Mouse (Mus musculus): ENCODE results near the gene Fam205c. TPM values are rescaled to one million over a fixed set of nuclear protein-coding genes. Genes with fewer than 3 reads are reported as not detected.
"Not testable (repeated sequence)": the region's sequence is repeated elsewhere in the genome, so short reads cannot be mapped to it uniquely, and the experiment has no call there.

The Fam205c gene
- polyA plus RNA-seq, 1 experiment from 2014 or later, result 0.42 TPM

DNA sequence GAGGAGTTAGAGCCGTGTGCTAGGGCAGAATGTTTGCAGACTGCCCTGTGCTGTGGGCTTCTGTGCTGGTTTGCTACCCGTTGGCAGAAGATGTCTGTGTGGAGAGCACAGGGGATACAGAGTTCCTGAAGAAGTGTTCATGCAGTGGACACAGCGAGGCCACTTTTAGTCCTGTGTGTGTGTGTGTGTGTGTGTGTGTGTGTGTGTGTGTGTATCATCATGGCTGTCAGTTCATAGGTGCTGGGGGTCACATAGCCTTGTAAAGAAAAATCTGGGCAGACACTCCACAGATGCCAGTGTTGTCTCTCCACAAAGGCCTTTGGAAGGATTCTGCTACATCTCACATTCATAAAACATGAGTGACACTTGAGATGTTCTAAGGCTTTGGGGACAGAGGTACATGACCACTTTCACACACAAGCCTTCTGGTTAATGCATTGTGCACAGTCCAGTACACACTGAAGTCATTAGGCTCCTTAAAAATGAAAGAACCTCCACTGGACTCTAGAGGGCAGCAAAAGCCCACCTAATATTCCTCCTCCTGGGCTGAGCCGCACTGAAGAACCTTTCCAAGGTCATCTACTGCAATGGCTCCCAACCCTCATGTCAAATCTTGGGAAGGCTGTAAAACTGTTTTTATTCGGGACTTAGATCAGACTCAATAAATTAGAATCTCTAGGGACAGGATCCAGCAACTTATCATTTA, 2.7 kb upstream of the Fam205c start:
- Histone ChIP-seq H3K9me3 (no peaks in the 10 kb centered on the region), H3K36me3 (no peaks in the 10 kb centered on the region), H3K27ac (no peak overlapping the region), H3K4me3 (replicated peaks) (no peak overlapping the region), H3K9ac (no peak overlapping the region), H3K27me3 (replicated peaks) (no peaks in the 10 kb centered on the region), H3K4me1 (no peaks in the 10 kb centered on the region), H3K4me2 (no peak overlapping the region)
- ATAC-seq (ENCODE audit: insufficient read depth, low FRiP score, low read depth), result peak; percentile 83; the same call in 1 of the 2 replicates
- 36% methylated on average over 5 of the region's 5 CpGs for WGBS

GRCm38 (mm10) chr4:42872746-42873435, 1.1 kb downstream of the Fam205c start:
- H3K4me3 ChIP-seq (replicated peaks), result no peak overlapping the region
- H3K9me3 ChIP-seq, result no peaks in the 10 kb centered on the region
- no peak overlapping the region for H3K27ac ChIP-seq
- ATAC-seq (ENCODE audit: insufficient read depth, low FRiP score, low read depth), result no peak
- no peak overlapping the region for H3K9ac ChIP-seq
- H3K4me2 ChIP-seq, result no peak overlapping the region
- H3K4me1 ChIP-seq, result no peaks in the 10 kb centered on the region
- H3K36me3 ChIP-seq, result no peaks in the 10 kb centered on the region
- H3K27me3 ChIP-seq (replicated peaks), result no peaks in the 10 kb centered on the region
- WGBS, result 67% methylated on average over 16 of the region's 16 CpGs

GRCm38 (mm10) chr4:42872151-42872550, 1.9 kb downstream of the Fam205c start:
- 92% methylated on average over 7 of the region's 7 CpGs for WGBS
- Histone ChIP-seq H3K27me3 (replicated peaks) (no peaks in the 10 kb centered on the region), H3K4me3 (replicated peaks) (no peak overlapping the region)

DNA sequence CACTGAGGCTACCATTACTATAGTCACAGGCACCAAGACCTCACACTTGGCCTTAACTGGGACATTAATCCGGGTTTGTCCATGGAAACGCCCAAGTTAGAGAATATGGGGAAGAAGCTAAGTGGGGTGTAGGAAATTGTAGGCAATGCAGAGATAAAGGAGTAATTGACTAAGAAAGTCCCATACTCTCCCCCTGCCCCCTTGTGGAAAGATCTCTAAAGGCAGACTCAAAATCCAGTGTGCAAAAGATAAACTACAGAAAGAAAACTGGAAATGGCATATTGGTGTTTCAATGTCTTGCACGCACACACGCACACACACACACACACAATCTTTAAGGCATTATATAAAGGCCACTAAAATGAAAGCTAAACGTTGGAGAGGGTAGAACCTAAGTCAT, 3.3 kb downstream of the Fam205c start:
- no peaks in the 10 kb centered on the region for H3K36me3 ChIP-seq
- H3K4me3 ChIP-seq (replicated peaks), result no peak overlapping the region
- WGBS, result 77% methylated on average over 5 of the region's 5 CpGs
- H3K4me2 ChIP-seq, result no peak overlapping the region
- H3K27ac ChIP-seq, result no peak overlapping the region
- H3K9me3 ChIP-seq, result no peaks in the 10 kb centered on the region
- H3K9ac ChIP-seq, result no peak overlapping the region
- H3K27me3 ChIP-seq (replicated peaks), result no peaks in the 10 kb centered on the region
- ATAC-seq (ENCODE audit: insufficient read depth, low FRiP score, low read depth), result no peak
- H3K4me1 ChIP-seq, result no peaks in the 10 kb centered on the region

More at GRCm38 (mm10) chr4:42872151-42872550, 1.9 kb downstream of the Fam205c start:
- no peaks in the 10 kb centered on the region for H3K36me3 ChIP-seq
- no peak overlapping the region for H3K9ac ChIP-seq
- no peaks in the 10 kb centered on the region for H3K4me1 ChIP-seq
- ATAC-seq (ENCODE audit: insufficient read depth, low FRiP score, low read depth), result no peak
- no peak overlapping the region for H3K27ac ChIP-seq
- no peak overlapping the region for H3K4me2 ChIP-seq
- H3K9me3 ChIP-seq, result no peaks in the 10 kb centered on the region

- Histone ChIP-seq H3K36me3 (no peaks in the 10 kb centered on the region), H3K4me3 (replicated peaks) (no peak overlapping the region), H3K27me3 (replicated peaks) (no peaks in the 10 kb centered on the region), H3K4me2 (no peak overlapping the region), H3K9me3 (no peaks in the 10 kb centered on the region), H3K4me1 (no peaks in the 10 kb centered on the region), H3K9ac (no peak overlapping the region), H3K27ac (no peak overlapping the region)
- ATAC-seq (ENCODE audit: insufficient read depth, low FRiP score, low read depth), result no peak
- whole genome bisulfite sequencing, result 83% methylated on average over 5 of the region's 5 CpGs
These were observed 5.8 kb downstream of the Fam205c start for GRCm38 (mm10) chr4:42868193-42868592.

DNA sequence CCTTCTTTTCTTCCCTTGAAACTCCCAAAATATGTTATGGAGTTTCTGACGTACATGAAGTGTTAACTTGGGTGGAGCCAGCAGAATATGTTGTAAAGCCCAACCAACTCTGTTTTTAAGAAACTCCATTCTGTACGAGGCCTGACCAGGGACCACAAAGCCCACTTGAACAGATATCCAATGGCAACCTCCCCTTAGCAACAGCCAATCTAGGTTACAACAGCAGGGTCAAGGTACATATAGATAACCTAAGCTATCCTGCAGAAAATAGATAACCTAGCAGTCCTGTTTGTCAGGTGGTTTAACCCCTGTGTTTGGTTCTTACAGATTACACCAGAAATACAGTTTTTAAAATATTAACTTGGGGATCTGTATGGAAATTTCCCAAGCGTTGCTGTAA, 6.6 kb downstream of the Fam205c start:
- H3K4me2 ChIP-seq, result no peak overlapping the region
- 47% methylated on average over 3 of the region's 3 CpGs for WGBS
- ATAC-seq (ENCODE audit: insufficient read depth, low FRiP score, low read depth), result peak; percentile 79
- no peak overlapping the region for H3K9ac ChIP-seq
- H3K27ac ChIP-seq, result no peak overlapping the region
- H3K36me3 ChIP-seq, result no peaks in the 10 kb centered on the region
- H3K9me3 ChIP-seq, result no peaks in the 10 kb centered on the region
- H3K4me3 ChIP-seq (replicated peaks), result no peak overlapping the region
- H3K27me3 ChIP-seq (replicated peaks), result no peaks in the 10 kb centered on the region
- H3K4me1 ChIP-seq, result no peaks in the 10 kb centered on the region

DNA sequence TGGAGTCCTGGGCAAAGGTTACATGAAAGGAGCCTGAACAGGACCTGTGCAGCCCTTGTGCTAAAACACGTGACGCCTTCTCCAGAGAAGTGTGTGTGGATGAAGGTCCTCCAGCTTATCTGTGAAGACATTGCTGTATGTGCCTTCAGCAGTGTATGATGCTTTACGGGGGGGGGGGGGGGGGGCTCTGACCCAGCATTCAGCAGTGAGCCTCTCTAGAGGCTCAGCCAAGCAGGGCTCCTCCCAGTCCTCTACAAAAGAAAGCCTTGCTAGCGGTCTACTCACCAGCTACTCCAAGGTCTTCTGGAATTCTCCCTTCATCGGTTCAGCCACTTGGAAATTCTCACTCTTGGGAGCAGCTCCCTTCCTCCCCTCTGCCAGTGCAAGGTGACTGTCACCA, 10.5 kb downstream of the Fam205c start:
- H3K9me3 ChIP-seq; H3K27me3 ChIP-seq (replicated peaks): not testable (repeated sequence)

GRCm38 (mm10) chr4:42860483-42860882, 13.6 kb downstream of the Fam205c start:
- H3K4me1 ChIP-seq; H3K9me3 ChIP-seq; H3K9ac ChIP-seq; H3K27me3 ChIP-seq (replicated peaks); H3K36me3 ChIP-seq; H3K4me3 ChIP-seq (replicated peaks); H3K27ac ChIP-seq; H3K4me2 ChIP-seq: not testable (repeated sequence)
- peak; percentile 87; the same call in 1 of the 2 replicates for ATAC-seq (ENCODE audit: insufficient read depth, low FRiP score, low read depth)
- WGBS, result 74% methylated on average over 9 of the region's 9 CpGs

More for the DNA sequence above, 10.5 kb downstream of the Fam205c start:
- not testable (repeated sequence) for H3K4me3 ChIP-seq (replicated peaks); H3K27ac ChIP-seq; ATAC-seq (ENCODE audit: insufficient read depth, low FRiP score, low read depth); H3K36me3 ChIP-seq; H3K9ac ChIP-seq; H3K4me1 ChIP-seq; H3K4me2 ChIP-seq
- 72% methylated on average over 5 of the region's 5 CpGs for WGBS

DNA sequence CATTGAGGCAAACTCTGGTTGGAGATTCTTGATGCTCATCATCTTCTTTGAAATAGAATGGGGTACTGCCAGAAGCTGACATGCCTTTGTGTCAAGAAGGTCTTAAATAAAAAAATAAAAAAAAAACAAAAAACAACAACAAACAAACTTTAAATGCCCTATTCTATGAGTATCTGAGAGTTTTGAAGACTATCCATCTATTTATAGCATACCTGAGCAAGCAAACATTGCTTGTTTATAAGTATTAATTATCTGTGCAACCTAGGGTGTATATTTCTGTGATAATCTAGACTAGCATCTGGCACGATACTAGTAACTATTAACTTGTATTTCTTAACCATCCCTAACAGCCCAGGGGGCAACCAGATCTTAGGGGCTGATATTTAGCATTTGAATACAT, 17.4 kb downstream of the Fam205c start, which contains the start of gene Gm12394:
TSS of gene Gm12394 (minus strand) at position 101 of the 400 bp plus-strand sequence.
- not testable (repeated sequence) for H3K9me3 ChIP-seq; H3K4me1 ChIP-seq; H3K27me3 ChIP-seq (replicated peaks); H3K4me2 ChIP-seq; H3K9ac ChIP-seq; H3K4me3 ChIP-seq (replicated peaks); ATAC-seq (ENCODE audit: insufficient read depth, low FRiP score, low read depth); H3K36me3 ChIP-seq; H3K27ac ChIP-seq
- 72% methylated on average over 1 of the region's 1 CpGs for WGBS

- H3K4me1 ChIP-seq; H3K4me3 ChIP-seq (replicated peaks); H3K4me2 ChIP-seq; H3K27me3 ChIP-seq (replicated peaks); H3K9ac ChIP-seq; H3K27ac ChIP-seq; H3K36me3 ChIP-seq; ATAC-seq (ENCODE audit: insufficient read depth, low FRiP score, low read depth); H3K9me3 ChIP-seq: not testable (repeated sequence)
- 100% methylated on average over 1 of the region's 1 CpGs for WGBS
These were observed 20.2 kb downstream of the Fam205c start, which contains the start of gene Fam205a1 for GRCm38 (mm10) chr4:42853788-42854187. Gene Fam205a1, minus strand, starts transcription at chr4:42853888.

Measured in stomach, embryonic 15.5 days (tissue).